Mouse (Mus musculus) liver, adult (tissue): ENCODE results near the gene Igf2bp2.
A peak's percentile ranks its signal among the peaks of the same experiment; 100 is the strongest.

ENCODE experiments used
- GATA4 ChIP-seq: IDR thresholded peaks from 2 replicates; pipeline ENCODE4 v1.6.1; 2014; ENCODE audit warnings: mild to moderate bottlenecking, low read length; ENCODE audit not compliant: insufficient replicate concordance

The Igf2bp2 gene

GRCm38 (mm10) chr16:22126936-22127335 is 36.2 kb downstream of the Igf2bp2 start:
- no peak for TF ChIP-seq GATA4

GRCm38 (mm10) chr16:22124325-22124918 is 38.7 kb downstream of the Igf2bp2 start:
- TF ChIP-seq GATA4, result no peak

GRCm38 (mm10) chr16:22123658-22124057 is 39.4 kb downstream of the Igf2bp2 start:
- no peak for TF ChIP-seq GATA4

- TF ChIP-seq GATA4, result no peak
Measured at GRCm38 (mm10) chr16:22121109-22121508, 42.0 kb downstream of the Igf2bp2 start.

- no peak for TF ChIP-seq GATA4
Measured at GRCm38 (mm10) chr16:22119524-22119923, 43.6 kb downstream of the Igf2bp2 start.

GRCm38 (mm10) chr16:22118716-22119501 is 44.2 kb downstream of the Igf2bp2 start:
- TF ChIP-seq GATA4, result no peak

- no peak for TF ChIP-seq GATA4
Measured at GRCm38 (mm10) chr16:22118151-22118550, 44.9 kb downstream of the Igf2bp2 start.

GRCm38 (mm10) chr16:22116748-22117147 is 46.4 kb downstream of the Igf2bp2 start:
- TF ChIP-seq GATA4, result no peak

DNA sequence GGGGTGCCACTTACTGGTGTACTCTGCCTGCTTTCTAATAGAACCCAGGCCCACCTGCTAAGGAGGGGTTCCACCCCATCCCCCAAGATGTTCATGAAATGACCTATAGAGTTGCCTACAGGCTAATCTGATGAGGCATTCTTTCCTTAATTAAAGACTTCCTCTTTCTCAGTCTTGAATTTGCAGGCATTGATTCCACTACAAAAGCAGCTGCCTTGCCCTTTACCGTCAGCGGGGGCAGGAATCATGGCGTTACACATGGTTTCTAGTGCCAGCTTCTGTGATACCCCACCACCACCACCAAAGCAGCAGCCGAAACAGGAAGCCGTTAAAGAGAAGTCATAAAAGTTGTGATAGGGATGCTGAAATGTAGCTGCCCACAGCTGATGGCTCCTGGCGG is 47.0 kb downstream of the Igf2bp2 start:
- TF ChIP-seq GATA4, result no peak

DNA sequence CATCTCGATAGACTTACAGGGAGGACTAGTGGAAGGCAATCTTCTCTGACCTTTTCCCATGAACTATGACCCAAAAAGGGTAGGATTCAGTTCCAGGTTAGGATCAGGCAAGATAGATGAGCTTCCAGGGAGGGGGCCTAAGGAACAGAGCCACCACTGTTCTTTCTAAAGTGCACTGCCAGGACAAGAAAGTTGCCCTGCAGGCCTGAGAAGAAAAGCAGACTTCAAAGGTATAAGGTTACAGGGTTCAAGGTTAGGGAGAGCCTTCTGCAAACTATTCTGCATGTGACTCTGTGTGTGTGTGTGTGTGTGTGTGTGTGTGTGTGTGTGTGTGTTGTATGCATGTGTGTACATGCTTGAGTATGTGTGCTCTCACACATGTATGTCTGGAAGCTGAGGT is 53.1 kb downstream of the Igf2bp2 start:
- no peak for TF ChIP-seq GATA4

DNA sequence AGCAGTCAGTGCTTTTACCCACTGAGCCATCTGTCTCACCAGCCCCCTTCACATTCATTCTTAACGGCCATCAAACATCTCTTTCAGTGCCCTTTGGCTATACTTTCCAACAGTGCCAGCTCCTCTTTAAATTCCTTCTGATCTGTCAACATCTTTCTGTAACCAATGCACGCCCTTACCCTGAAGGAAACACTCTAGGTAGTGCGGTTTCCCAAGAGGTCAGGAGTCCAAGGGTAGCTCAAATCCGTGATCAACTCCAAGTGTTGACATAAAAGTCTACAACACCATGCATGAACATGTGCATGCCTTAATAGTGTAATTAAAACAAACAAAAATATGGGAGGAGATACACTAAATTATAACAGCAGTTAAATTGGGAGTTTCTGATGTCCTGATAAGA is 53.9 kb downstream of the Igf2bp2 start:
- TF ChIP-seq GATA4, result no peak

- peak; percentile 35; the same call in 1 of the 2 replicates for TF ChIP-seq GATA4
Measured at GRCm38 (mm10) chr16:22107897-22108516, 55.1 kb downstream of the Igf2bp2 start.

GRCm38 (mm10) chr16:22106012-22106584 is 57.0 kb downstream of the Igf2bp2 start:
- no peak for TF ChIP-seq GATA4

DNA sequence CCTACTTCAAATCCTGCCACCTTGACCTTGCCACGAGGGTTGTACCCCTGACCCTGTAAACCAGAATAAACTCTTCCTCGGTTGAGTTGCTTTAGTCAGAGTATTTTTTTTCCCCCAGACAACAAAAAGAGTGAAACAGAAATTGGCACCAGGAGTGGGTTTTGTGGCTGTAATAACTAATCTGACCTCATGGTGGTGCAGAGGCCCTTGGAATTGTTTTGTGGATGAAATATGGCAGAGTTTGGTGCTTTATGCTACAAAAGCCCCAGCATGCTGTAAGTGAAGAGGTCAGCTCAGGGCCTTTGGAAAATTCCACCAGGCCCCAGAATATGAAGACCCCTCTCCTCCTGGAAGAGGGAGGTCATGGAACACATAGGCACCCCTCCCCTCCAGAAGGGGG is 63.0 kb downstream of the Igf2bp2 start:
- no peak for TF ChIP-seq GATA4

DNA sequence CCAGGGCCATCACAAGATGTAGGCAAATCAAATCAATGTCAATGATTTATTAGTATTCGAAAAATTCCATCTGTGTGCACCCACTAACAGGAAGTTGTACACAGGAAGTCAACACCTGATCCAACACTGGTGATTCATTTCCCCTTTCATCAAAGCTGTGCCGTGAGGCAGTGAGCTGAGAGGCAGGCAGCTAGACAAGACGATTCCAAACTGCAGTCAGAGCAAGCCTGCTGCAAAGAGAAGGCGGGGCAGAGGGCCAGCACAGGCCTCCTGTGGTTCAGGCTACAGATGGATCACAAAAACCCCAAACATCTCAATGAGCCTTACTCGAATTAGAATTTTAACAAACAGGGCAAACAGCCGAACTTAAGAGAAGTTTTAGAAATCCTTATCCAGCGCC is 65.4 kb downstream of the Igf2bp2 start:
- TF ChIP-seq GATA4, result no peak

DNA sequence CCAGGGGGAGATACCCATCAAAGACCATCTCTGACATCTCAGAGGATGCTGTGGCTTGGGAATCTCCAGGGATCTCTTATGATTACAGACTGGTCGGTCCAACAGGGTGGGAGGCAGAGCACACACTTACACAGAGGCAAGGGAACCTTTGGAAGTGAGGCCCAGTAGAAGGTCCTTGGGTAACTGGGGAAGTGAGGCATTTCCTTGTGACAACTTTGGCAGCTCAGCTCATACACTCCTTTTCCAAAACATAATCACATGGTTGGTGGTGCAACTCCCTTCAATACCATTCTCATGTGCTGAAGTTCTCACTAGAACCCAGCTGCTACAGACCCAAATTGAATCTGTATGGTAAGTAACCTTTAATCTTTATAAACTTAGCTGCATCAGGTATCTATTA is 67.3 kb downstream of the Igf2bp2 start:
- no peak for TF ChIP-seq GATA4

GRCm38 (mm10) chr16:22091255-22091783 is 71.8 kb downstream of the Igf2bp2 start:
- no peak for TF ChIP-seq GATA4
